Mouse (Mus musculus) monocyte, adult 59 days (primary cell): ENCODE results near the gene Gm9573. TPM values are rescaled to one million over a fixed set of nuclear protein-coding genes. Genes with fewer than 3 reads are reported as not detected.

Experiments
- total RNA-seq, 2 experiments: library from RNA; stranded (reverse); gene quantifications; one replicate each; pipeline ENCODE4 v1.2.4; 2023

Gm9573 gene
- not detected for total RNA-seq

DNA sequence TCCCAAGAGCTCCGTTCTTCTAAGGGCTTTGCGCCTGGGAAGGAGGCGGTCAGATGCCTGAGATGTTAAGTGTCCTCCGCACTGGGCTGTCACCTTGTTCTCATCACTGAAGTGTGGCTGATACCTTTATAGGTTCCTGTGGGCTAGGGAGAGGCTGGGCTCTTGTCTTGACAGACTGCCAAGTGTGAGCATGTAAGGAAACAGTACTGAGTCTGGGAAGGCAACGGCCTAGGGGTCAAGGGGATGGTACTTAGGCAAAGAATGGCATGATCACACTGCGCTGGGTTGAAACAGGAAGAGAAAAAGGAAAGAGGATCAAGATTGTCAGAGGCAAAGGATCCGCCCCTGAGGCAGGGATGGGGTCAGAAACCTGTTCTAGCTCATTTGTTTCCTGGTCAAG, at the start of gene Gm9573:
Gene Gm9573 (minus strand): TSS at position 101 of the 400 bp plus-strand sequence.

DNA sequence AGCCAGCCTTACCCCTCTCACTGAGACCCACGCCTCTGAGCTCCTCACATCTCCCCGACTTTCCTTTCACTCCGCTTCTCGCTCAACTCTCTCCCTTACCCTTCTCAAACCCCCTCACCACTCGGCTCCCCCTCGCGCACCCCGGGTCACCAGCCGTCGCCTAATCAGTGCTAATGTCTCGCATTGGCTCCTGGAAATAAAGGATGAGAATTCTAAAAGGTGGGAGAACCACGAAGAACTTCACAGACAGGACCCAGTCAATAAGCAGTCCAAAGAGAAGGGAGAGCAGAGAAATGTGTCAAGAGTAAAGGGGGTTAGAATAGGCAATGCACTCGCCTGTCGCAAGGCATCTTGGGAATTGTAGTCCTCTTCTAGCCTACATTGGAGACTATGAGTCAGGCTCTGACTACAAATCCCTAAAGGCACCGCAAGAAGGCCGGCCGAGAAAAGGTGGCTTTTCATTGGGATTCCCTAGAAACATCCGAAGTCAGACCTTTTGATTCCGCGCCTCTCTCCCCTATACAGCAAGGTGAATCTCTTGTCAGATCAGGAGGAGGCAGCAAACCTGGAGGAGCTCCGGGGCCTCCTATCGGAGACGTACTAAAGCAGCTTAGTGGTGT, 47.1 kb upstream of the Gm9573 start, which contains the start of gene Gtf2h4:
Gene Gtf2h4 (minus strand): TSS at position 324 of the 620 bp plus-strand sequence.

DNA sequence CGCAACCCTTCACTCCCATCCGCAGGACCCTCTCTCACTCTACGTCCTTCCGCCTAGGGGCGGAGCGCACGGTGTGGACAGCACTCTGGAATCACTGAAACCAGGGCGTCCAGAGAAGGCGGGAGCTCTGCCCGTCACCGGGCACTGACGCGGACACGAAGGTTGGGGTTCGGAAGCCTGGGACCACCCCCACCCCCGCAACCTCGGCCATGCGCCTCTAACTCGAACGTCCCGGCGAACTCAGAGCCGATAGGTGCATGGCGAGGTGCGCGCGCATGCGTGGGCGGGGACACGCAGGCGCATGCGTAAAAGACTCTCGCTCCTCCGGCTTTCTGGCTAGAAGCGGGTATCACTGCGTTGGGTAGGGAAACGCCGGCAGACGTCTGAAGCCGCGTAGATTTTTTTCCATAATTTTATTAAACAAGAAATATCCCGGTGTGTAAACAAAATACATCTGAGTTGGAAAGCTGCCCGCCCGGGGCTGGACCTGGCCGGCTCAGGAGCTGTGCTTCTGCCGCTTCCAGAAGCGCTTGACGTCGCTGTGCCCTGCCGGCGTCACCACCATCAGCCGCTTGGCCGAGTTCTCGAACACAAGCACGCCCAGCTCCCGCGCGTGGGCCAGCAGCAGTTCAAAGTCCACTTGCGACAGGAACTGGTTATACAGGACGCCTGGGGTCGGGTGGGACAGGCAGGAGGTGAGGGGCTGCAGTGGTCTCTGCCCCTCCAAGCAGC, 41.1 kb upstream of the Gm9573 start, which contains the start of gene Vars2:
Gene Vars2 (minus strand): TSS at position 259 of the 732 bp plus-strand sequence.

DNA sequence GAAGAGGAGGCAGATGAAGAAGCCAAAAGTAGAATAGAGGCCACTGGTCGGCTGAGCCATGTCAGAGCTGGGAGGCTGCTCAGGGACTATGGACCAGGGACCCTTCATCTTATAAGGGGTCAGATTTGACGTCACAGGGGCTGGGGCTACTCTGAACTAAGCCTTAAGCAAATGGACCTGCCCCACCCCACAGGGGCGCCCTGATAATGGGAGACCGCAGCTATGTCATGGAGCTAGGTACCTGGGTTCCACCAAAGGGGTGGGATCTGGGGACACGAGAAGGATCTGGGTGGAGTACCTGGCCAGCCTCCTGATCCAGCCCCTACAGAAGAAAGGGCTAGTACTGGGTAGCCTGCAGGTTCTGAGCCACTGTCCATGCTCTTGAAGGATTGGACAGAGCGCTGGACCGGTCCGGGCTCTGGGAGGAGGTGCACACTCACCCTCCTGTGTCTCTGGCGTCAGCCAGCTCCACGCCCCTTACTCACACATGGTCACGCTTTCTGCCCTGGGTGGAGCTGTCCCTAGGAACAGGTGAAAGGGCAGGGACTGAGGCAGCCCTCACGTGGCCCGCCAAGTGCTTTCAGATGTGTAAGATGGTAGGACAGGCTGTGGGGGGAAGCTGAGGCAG, 17.3 kb upstream of the Gm9573 start, which contains the start of gene Mucl3:
Gene Mucl3 (minus strand): TSS at position 87 of the 628 bp plus-strand sequence.

DNA sequence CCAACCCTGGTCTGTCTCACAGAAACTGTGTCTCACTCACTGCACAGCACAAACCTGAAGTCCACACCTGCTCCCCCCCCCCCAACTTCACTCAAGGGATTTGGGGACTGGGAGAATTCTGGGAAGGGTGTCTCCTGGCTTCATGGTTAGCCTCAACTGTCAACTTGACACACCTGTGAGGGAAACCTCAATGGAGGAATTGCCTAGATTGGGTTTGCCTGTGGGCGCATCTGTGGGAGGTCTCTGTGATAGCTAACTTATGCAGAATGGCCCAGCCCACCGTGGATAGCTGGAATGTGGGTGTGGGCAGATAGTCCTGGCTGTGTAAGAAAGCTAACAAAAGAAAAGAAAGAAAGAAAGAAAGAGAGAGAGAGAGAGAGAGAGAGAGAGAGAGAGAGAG, 25.2 kb downstream of the Gm9573 start, which contains the start of gene Sfta2:
Gene Sfta2 (plus strand): TSS at position 301 of the 400 bp plus-strand sequence.

Other genes with a start within 250 kb of the Gm9573 start
- gene H2-Q4, start 247.0 kb downstream of the Gm9573 start, total RNA-seq = 100 to 1,000 TPM; 176 to 190 TPM
- 10 to 100 TPM; 75.0 to 75.5 TPM for gene H2-Q6, start 201.8 kb downstream of the Gm9573 start, total RNA-seq
- 10 to 100 TPM; 83.8 to 92.9 TPM for gene H2-Q7, start 187.5 kb downstream of the Gm9573 start, total RNA-seq
- 10 to 100 TPM; 48.7 to 55.0 TPM for gene H2-Q10, start 156.5 kb downstream of the Gm9573 start, total RNA-seq
- under 1 TPM; 0.79 to 0.97 TPM for gene Pou5f1, start 120.6 kb downstream of the Gm9573 start, total RNA-seq
- gene Tcf19, start 109.8 kb downstream of the Gm9573 start, total RNA-seq = 1 to 10 TPM; 5.3 to 6.3 TPM
- gene Cchcr1, start 109.5 kb downstream of the Gm9573 start, total RNA-seq = 1 to 10 TPM; 5.1 to 6.4 TPM
- gene Psors1c2, start 93.4 kb downstream of the Gm9573 start, total RNA-seq = not detected
- gene Cdsn, start 74.5 kb downstream of the Gm9573 start, total RNA-seq = not detected
- gene 2300002M23Rik, start 59.2 kb downstream of the Gm9573 start, total RNA-seq = not detected
- gene Sfta2, start 25.1 kb downstream of the Gm9573 start, total RNA-seq = not detected
- gene Mucl3, start 17.1 kb upstream of the Gm9573 start, total RNA-seq = not detected
- gene Vars2, start 41.0 kb upstream of the Gm9573 start, total RNA-seq = 10 to 100 TPM; 11.7 to 20.4 TPM
- 10 to 100 TPM; 13.5 to 15.9 TPM for gene Gtf2h4, start 47.1 kb upstream of the Gm9573 start, total RNA-seq
- 1 to 10 TPM; 4.8 to 6.8 TPM for gene Ddr1, start 78.0 kb upstream of the Gm9573 start, total RNA-seq
- 10 to 100 TPM; 48.1 to 53.2 TPM for gene Ier3, start 195.0 kb upstream of the Gm9573 start, total RNA-seq
- gene Flot1, start 196.6 kb upstream of the Gm9573 start, total RNA-seq = 10 to 100 TPM; 49.4 to 58.8 TPM
- gene Tubb5, start 211.7 kb upstream of the Gm9573 start, total RNA-seq = 100 to 1,000 TPM; 163 to 175 TPM
- 10 to 100 TPM; 37.7 to 38.5 TPM for gene Mdc1, start 214.9 kb upstream of the Gm9573 start, total RNA-seq
- gene Nrm, start 234.7 kb upstream of the Gm9573 start, total RNA-seq = 10 to 100 TPM; 37.1 to 37.2 TPM
- 100 to 1,000 TPM; 219 TPM for gene Ppp1r18, start 239.0 kb upstream of the Gm9573 start, total RNA-seq